Mouse (Mus musculus) heart, embryonic 13.5 days (tissue): ENCODE data around the gene Zcchc24. TPM values are rescaled to one million over a fixed set of nuclear protein-coding genes. Genes with fewer than 3 reads are reported as not detected.
A peak's percentile ranks its signal among the peaks of the same experiment; 100 is the strongest.

Source experiments
- ATAC-seq: fragments of 200-750 bp; cut with Nextera tagmentation; 2 replicates; pipeline ENCODE4 v1.8.0; 2017; ENCODE audit warnings: moderate TSS enrichment; ENCODE audit not compliant: insufficient number of reproducible peaks, low FRiP score, low TSS enrichment; ENCODE audit errors: extremely low read depth
- H3K27ac ChIP-seq: fragments of 300-500 bp; sonication (generic); replicated peaks from 2 replicates; pipeline ENCODE4 v1.5.1; 2015; ENCODE audit warnings: moderate library complexity, mild to moderate bottlenecking, inconsistent platforms
- H3K27me3 ChIP-seq: fragments of 300-500 bp; sonication (generic); replicated peaks from 2 replicates; pipeline ENCODE4 v1.6.1; 2015; ENCODE audit warnings: mild to moderate bottlenecking, inconsistent platforms
- H3K36me3 ChIP-seq: fragments of 300-500 bp; sonication (generic); 2 replicates; pipeline ENCODE4 v1.6.1; 2015; ENCODE audit warnings: mild to moderate bottlenecking, inconsistent platforms
- H3K4me1 ChIP-seq: fragments of 300-500 bp; sonication (generic); 2 replicates; pipeline ENCODE4 v1.6.1; 2015; ENCODE audit warnings: inconsistent platforms
- H3K4me2 ChIP-seq: fragments of 300-500 bp; sonication (generic); 2 replicates; pipeline ENCODE4 v1.6.1; 2015; ENCODE audit warnings: inconsistent platforms, mild to moderate bottlenecking, moderate library complexity
- H3K4me3 ChIP-seq: fragments of 300-500 bp; sonication (generic); 2 replicates; pipeline ENCODE4 v1.5.1; 2015; ENCODE audit warnings: moderate library complexity, mild to moderate bottlenecking, inconsistent platforms
- H3K9ac ChIP-seq: fragments of 300-500 bp; sonication (generic); 2 replicates; pipeline ENCODE4 v1.6.1; 2015; ENCODE audit warnings: inconsistent platforms, mild to moderate bottlenecking, moderate library complexity
- H3K9me3 ChIP-seq: fragments of 300-500 bp; sonication (generic); 2 replicates; pipeline ENCODE4 v1.6.1; 2016; ENCODE audit warnings: inconsistent platforms
- WGBS: fragments of 180-500 bp; shearing (Covaris S2); methylation state at CpG from one replicate; pipeline ENCODE4 v1.1.7; 2015; ENCODE audit warnings: mixed read lengths; 5-methylcytosine and 5-hydroxymethylcytosine counted together
- polyA plus RNA-seq: library from polyadenylated mRNA; unstranded; fragments of >200 nt; fragmentation: Nextera tagmentation; extraction: Ambion mirVana; gene quantifications from 2 replicates; pipeline ENCODE4 v1.2.1, GENCODE M21; 2015

Zcchc24 gene
- polyA plus RNA-seq, 1 experiment from 2014 or later: 22.6 TPM

DNA sequence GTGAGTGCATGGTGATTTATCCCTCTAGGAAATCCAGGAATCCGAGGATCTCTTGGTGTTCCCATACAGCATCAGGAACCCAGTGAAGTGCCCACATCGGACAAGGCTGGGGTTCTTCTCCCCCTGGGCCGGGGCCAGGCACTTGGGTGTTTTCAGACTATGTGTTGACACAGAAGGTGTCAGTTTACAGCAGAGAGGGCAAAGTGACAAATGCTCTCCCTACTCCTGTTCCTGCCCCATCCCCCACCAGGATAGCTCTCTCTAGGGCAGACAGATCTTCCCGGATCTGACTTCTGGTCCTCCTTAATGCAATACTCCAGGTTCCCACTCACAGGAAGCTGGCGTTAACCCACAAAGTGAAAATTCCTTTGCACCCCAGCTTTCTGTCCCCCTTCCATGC lies 5.3 kb upstream of the Zcchc24 start:
- H3K9ac ChIP-seq: peak overlapping the region; percentile 30; the same call in 1 of the 2 replicates
- WGBS: 12% methylated on average over 5 of the region's 5 CpGs
- peak overlapping the region; percentile 13; the same call in 1 of the 2 replicates for H3K27ac ChIP-seq
- H3K9me3 ChIP-seq: no peaks in the 10 kb centered on the region
- H3K4me2 ChIP-seq: no peak overlapping the region
- H3K4me3 ChIP-seq: no peak overlapping the region
- H3K4me1 ChIP-seq: peaks cover 45% of the 10 kb centered on the region
- H3K27me3 ChIP-seq: no peaks in the 10 kb centered on the region
- ATAC-seq: no peak
- no peaks in the 10 kb centered on the region for H3K36me3 ChIP-seq

DNA sequence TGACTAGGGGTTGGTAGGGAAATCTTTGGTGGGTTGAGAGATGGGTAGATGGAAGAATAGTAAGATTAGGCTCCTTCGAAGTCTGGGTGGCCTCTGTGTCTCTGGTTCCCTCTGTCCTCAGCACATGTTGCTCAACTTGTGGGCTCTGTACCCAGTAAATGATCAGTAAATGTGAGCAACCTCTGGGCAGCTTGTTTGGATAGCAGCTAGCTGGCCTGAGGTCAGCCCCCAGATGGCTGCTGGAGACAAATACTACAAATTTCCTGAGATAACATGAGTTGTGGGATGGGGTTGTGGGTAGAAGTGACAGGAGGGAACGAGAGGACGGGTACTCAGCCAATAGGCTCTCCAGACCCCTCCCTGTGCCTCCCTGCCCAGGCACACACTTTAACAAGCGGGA lies 4.2 kb upstream of the Zcchc24 start:
- no peak overlapping the region for H3K4me2 ChIP-seq
- no peak for ATAC-seq
- peaks cover 46% of the 10 kb centered on the region for H3K4me1 ChIP-seq
- no peak overlapping the region for H3K27ac ChIP-seq
- no peak overlapping the region for H3K9ac ChIP-seq
- H3K36me3 ChIP-seq: no peaks in the 10 kb centered on the region
- no peak overlapping the region for H3K4me3 ChIP-seq
- H3K9me3 ChIP-seq: no peaks in the 10 kb centered on the region
- WGBS: 32% methylated on average over 4 of the region's 4 CpGs
- H3K27me3 ChIP-seq: no peaks in the 10 kb centered on the region

DNA sequence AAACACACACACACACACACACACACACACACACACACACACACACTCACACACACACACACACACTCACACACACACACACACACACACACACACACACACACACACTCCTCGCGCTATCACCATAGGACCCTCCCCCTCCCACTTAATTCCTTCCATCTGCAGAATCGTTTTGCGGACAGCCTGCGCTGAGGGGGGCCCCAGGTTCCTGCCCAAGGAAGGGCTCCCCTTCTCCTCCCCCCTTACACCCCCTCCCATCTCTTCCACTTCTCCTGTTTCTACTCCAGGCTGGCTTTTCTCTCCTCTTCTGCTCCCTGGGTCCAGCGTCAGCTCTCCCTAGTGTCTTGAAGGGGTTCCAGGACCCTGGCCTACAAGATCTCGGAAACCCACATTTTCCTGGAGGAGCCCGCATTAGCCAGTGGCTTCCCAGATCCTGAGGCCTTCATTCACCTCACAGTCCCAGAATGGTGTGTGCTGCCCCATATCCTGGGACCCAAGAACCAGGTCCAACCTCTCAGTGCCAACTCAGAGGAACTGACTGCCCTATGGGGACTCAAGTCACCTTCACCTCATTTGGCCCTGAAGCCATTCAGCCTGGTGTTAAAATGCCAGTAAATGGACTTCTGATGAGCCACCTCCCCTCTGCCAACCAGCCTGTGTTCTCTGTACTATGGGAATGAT lies 927 bp upstream of the Zcchc24 start:
- H3K36me3 ChIP-seq: no peaks in the 10 kb centered on the region
- H3K9ac ChIP-seq: peak overlapping the region; percentile 65; the same call in 1 of the 2 replicates
- ATAC-seq: no peak
- peak overlapping the region; percentile 93 for H3K4me2 ChIP-seq
- peak overlapping the region; percentile 90; the same call in 1 of the 2 replicates for H3K4me3 ChIP-seq
- H3K9me3 ChIP-seq: no peaks in the 10 kb centered on the region
- WGBS: 23% methylated on average over 8 of the region's 8 CpGs
- no peaks in the 10 kb centered on the region for H3K27me3 ChIP-seq
- peak overlapping the region; percentile 94 for H3K27ac ChIP-seq
- H3K4me1 ChIP-seq: peaks cover 57% of the 10 kb centered on the region

DNA sequence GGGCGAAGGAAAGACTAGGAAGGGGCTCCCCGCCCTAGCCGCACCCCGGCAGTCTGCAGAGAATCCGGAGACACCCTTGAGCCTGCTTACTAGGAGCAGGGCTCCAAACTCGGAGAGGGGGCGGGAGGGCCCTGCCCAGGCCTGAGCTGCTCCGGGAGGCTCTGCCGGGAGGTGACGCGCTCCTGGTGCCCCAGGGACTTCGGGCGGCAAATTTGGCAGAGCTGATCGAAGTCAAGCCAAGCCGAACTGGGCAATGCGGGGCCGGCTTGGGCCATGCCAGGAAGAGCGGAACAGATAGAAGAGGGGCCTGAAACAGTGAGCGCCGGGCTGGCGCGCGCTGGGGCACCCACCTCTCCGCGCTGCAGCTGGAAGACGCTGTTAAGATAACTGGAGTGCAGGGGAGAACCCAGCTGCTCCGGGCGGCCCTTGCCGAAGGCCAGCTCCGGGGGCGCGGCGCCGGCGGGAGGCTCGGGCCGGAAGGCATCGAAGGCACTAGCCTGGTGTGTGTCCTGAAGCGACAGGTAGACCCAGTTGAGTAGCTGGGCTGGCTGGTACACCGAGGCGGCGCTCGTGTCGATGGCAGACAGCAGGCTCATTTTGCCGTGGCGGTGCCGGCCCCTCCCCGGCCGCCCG lies 462 bp downstream of the Zcchc24 start:
- Histone ChIP-seq H3K4me1 (peaks cover 55% of the 10 kb centered on the region), H3K36me3 (peaks cover 6% of the 10 kb centered on the region; the same call in 1 of the 2 replicates), H3K9ac (peak overlapping the region; percentile 96), H3K4me2 (peak overlapping the region; percentile 93), H3K4me3 (peak overlapping the region; percentile 90), H3K27ac (peak overlapping the region; percentile 94), H3K9me3 (no peaks in the 10 kb centered on the region), H3K27me3 (no peaks in the 10 kb centered on the region)
- peak; percentile 17; the same call in 1 of the 2 replicates for ATAC-seq
- WGBS: under 1% methylated on average over 45 of the region's 50 CpGs

DNA sequence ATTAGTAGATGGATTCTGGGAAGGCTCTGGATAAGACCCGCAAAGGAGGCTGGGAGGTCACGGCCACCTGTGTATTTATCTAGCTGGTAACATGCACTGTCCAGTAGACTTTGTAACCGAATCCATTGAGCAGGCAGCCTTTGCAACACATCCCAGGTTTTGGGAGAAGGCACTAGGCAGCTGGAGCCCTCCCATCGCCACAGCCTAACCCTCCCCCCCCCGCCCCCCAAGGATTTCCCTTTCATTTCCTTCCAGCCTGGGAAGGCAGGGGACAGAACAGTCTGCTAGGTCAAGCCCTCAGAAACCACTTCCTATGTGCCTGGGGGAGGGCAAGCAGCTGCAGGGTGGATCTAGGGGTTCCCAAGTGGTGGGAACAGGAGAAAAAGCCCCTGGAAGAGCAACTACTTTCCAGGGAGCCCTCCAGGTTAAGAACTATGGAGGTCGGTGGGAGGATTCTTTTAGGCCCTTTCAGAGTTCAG lies 1.1 kb downstream of the Zcchc24 start:
- WGBS: 10% methylated on average over 6 of the region's 6 CpGs
- peak overlapping the region; percentile 96 for H3K9ac ChIP-seq
- peak overlapping the region; percentile 93 for H3K4me2 ChIP-seq
- no peaks in the 10 kb centered on the region for H3K9me3 ChIP-seq
- H3K4me1 ChIP-seq: peaks cover 53% of the 10 kb centered on the region
- peaks cover 8% of the 10 kb centered on the region; the same call in 1 of the 2 replicates for H3K36me3 ChIP-seq
- H3K27ac ChIP-seq: peak overlapping the region; percentile 94
- H3K27me3 ChIP-seq: no peaks in the 10 kb centered on the region
- peak overlapping the region; percentile 90 for H3K4me3 ChIP-seq
- ATAC-seq: no peak

DNA sequence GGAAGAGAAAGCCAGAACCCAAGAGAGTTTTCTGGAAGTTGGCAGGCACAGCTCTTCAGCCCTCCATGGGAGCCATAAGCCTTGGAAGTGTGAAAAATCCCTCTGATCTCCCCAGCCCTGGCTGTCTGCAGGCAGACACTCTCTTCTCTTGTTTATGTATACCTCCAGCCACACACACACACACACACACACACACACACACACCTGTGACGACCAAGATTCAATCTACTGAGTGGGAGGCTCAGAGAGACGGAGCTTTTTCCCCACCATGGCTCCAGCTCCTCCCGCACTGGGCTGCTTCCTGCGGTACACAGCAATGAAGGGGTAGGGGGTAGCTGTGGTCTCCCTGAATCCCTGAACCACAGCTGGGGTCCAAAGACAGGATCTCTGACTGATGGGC lies 2.4 kb downstream of the Zcchc24 start:
- H3K4me3 ChIP-seq: peak overlapping the region; percentile 90
- H3K27me3 ChIP-seq: no peaks in the 10 kb centered on the region
- H3K4me2 ChIP-seq: peak overlapping the region; percentile 93
- peaks cover 14% of the 10 kb centered on the region; the same call in 1 of the 2 replicates for H3K36me3 ChIP-seq
- H3K4me1 ChIP-seq: peaks cover 65% of the 10 kb centered on the region
- H3K27ac ChIP-seq: peak overlapping the region; percentile 3; the same call in 1 of the 2 replicates
- WGBS: 40% methylated on average over 4 of the region's 4 CpGs
- ATAC-seq: no peak
- H3K9me3 ChIP-seq: no peaks in the 10 kb centered on the region
- H3K9ac ChIP-seq: peak overlapping the region; percentile 96

DNA sequence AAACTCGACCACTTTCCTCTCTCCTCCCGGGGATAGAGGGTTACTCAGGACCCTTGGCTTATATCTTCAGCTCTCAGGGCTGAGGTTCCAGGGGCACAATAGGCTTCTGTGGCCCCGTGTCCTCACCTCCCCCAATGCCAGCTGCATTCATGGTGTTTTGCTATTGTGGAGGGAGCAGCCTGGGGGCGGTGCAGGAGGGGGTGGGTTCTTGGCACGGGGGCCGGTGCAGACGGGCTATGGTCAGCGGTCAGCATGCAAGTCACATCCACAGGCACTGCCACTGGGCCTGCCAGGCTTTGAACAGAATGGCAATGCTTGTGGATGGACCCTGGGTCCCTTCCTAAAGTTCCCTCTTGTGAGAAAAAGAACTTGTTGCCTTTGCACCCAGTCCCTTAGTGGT lies 2.9 kb downstream of the Zcchc24 start:
- no peak for ATAC-seq
- Histone ChIP-seq H3K4me1 (peaks cover 70% of the 10 kb centered on the region), H3K27me3 (no peaks in the 10 kb centered on the region), H3K27ac (0 out of 2 replicates have a peak overlapping the region, but pooled peaks have one; percentile 3), H3K9me3 (no peaks in the 10 kb centered on the region), H3K4me2 (peak overlapping the region; percentile 93), H3K9ac (peak overlapping the region; percentile 96), H3K4me3 (peak overlapping the region; percentile 90), H3K36me3 (peaks cover 14% of the 10 kb centered on the region; the same call in 1 of the 2 replicates)
- 39% methylated on average over 8 of the region's 8 CpGs for WGBS

DNA sequence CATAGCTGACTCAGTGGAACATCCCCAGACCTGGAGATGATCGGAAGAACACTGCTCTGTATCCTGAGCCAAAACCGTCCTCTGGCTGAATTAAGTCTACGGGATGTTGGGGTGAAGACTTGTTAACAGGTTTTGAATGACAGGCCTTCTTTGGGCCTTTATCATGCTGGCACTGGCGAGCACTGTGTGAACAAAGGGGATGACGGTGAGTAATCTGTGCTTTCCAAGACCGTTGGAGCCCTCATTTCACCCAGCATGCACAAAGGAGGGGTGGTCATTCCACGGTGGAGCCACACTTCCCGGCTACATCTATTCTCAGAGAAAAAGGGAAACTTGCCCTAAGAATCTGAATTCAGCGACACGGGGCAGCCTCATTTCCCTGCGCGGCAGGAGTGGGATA lies 3.7 kb downstream of the Zcchc24 start:
- WGBS: 45% methylated on average over 12 of the region's 12 CpGs
- peak overlapping the region; percentile 3; the same call in 1 of the 2 replicates for H3K4me3 ChIP-seq
- no peaks in the 10 kb centered on the region for H3K27me3 ChIP-seq
- no peaks in the 10 kb centered on the region for H3K9me3 ChIP-seq
- peaks cover 77% of the 10 kb centered on the region for H3K4me1 ChIP-seq
- H3K27ac ChIP-seq: no peak overlapping the region; the same call in 1 of the 2 replicates
- peak overlapping the region; percentile 93 for H3K4me2 ChIP-seq
- H3K9ac ChIP-seq: peak overlapping the region; percentile 96; the same call in 1 of the 2 replicates
- no peak for ATAC-seq
- H3K36me3 ChIP-seq: peaks cover 14% of the 10 kb centered on the region; the same call in 1 of the 2 replicates

DNA sequence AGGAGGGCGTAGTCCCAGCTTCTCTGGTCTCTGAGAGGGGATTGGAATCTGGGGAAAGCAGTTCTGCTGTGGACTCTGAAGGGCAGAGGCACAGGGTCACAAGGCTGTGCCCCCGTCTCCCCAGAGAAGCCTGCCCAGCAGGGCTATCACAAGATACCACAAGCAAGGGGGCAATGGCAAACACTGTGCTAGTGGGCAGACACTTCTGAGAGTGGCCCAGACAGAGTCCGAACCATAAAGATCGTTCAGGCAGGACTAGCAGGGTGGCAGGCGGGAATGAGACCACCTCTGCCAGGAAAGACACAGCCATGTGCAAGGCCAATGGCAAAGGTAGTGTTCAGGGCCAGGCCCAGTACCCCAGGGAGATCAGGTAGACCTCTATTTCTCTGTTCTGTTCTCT lies 7.7 kb downstream of the Zcchc24 start:
- H3K4me1 ChIP-seq: peaks cover 93% of the 10 kb centered on the region
- no peak overlapping the region for H3K27ac ChIP-seq
- no peaks in the 10 kb centered on the region for H3K9me3 ChIP-seq
- H3K4me2 ChIP-seq: no peak overlapping the region
- H3K27me3 ChIP-seq: no peaks in the 10 kb centered on the region
- peaks cover 22% of the 10 kb centered on the region for H3K36me3 ChIP-seq
- no peak overlapping the region for H3K4me3 ChIP-seq
- 83% methylated on average over 5 of the region's 5 CpGs for WGBS
- no peak for ATAC-seq
- no peak overlapping the region for H3K9ac ChIP-seq

DNA sequence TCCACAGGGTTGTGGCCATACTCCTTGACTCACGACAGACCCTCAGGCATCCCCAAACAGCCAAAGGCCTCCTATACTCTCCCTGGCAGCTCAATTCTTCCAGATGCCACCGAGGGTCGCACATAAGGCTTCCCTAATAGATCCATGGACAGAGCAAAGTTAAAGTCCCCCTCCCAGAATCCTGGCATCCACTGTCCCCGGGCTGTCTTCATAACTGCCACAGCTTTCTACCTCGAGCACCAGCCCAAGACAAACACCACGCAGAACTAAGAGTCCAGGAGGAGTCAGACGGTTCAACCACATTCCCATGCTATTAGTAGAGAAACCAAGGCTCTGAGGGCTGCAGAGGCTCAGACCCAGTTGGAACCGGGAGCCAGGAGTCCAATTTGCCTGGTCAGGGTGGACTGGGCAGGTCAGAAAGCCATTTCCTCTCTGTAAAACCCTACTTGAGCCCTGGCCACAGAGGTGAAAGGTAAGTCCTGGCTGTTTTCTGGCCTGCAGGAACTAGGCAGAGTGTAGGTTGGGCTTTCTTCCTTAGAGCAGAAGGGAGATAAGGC lies 8.8 kb downstream of the Zcchc24 start:
- H3K36me3 ChIP-seq: peaks cover 32% of the 10 kb centered on the region
- H3K27me3 ChIP-seq: no peaks in the 10 kb centered on the region
- H3K4me2 ChIP-seq: no peak overlapping the region
- no peaks in the 10 kb centered on the region for H3K9me3 ChIP-seq
- WGBS: 54% methylated on average over 8 of the region's 8 CpGs
- no peak overlapping the region for H3K4me3 ChIP-seq
- H3K4me1 ChIP-seq: peaks cover 93% of the 10 kb centered on the region
- ATAC-seq: no peak
- peak overlapping the region; percentile 22 for H3K27ac ChIP-seq
- no peak overlapping the region for H3K9ac ChIP-seq

DNA sequence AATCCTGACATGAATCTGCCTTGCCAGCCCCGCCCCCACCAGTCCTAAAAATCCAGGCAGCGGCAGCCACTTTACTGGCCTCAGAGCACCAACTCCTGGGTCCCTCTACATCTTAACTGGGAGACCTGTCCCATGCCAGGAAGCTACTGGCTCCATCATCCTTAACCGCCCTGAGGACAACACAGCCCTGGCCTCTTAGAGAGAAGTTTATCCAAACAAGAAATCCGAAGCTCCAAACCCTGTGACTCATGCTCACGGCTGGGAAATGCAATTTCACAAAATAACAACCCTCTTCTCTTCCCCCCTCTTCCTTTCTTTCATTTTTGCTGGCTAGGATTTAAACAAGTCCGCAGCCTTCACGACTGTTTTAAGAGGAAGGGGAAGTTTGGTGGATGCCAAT lies 9.3 kb downstream of the Zcchc24 start:
- Histone ChIP-seq H3K27ac (no peak overlapping the region), H3K4me3 (no peak overlapping the region), H3K4me1 (peaks cover 93% of the 10 kb centered on the region), H3K9me3 (no peaks in the 10 kb centered on the region), H3K9ac (no peak overlapping the region), H3K4me2 (no peak overlapping the region), H3K36me3 (peaks cover 37% of the 10 kb centered on the region), H3K27me3 (no peaks in the 10 kb centered on the region)
- 50% methylated on average over 7 of the region's 7 CpGs for WGBS
- no peak for ATAC-seq
